Mouse (Mus musculus) liver, embryonic 11.5 days (tissue): Measurements from ENCODE around the gene Gabbr1. TPM values are rescaled to one million over a fixed set of nuclear protein-coding genes. Genes with fewer than 3 reads are reported as not detected.
"Not testable (repeated sequence)": the region's sequence is repeated elsewhere in the genome, so short reads cannot be mapped to it uniquely, and the experiment has no call there.

Experiments used
- ATAC-seq: fragments of 200-750 bp; cut with Nextera tagmentation; replicated peaks from 2 replicates; pipeline ENCODE4 v1.8.0; 2017; ENCODE audit warnings: moderate number of reproducible peaks, mild to moderate bottlenecking, moderate TSS enrichment, moderate library complexity; ENCODE audit not compliant: low FRiP score
- DNase-seq: peaks from one replicate; pipeline ENCODE4 v3.0.0-alpha.2; 2017; ENCODE audit warnings: low spot score
- H3K27ac ChIP-seq: fragments of 300-500 bp; sonication (generic); 2 replicates; pipeline ENCODE4 v1.5.1; 2014; ENCODE audit warnings: mild to moderate bottlenecking, low read depth, low read length, control low read depth
- H3K27me3 ChIP-seq: fragments of 300-500 bp; sonication (generic); replicated peaks from 2 replicates; pipeline ENCODE4 v1.6.1; 2014; ENCODE audit warnings: low read length, mixed read lengths; ENCODE audit not compliant: control insufficient read depth, insufficient read depth
- H3K36me3 ChIP-seq: fragments of 300-500 bp; sonication (generic); 2 replicates; pipeline ENCODE4 v1.6.1; 2014; ENCODE audit warnings: mild to moderate bottlenecking, low read length, moderate library complexity, mixed read lengths; ENCODE audit not compliant: control insufficient read depth, insufficient read depth
- H3K4me1 ChIP-seq: fragments of 300-500 bp; sonication (generic); replicated peaks from 2 replicates; pipeline ENCODE4 v1.6.1; 2014; ENCODE audit warnings: low read length, mixed read lengths; ENCODE audit not compliant: control insufficient read depth, insufficient read depth
- H3K4me2 ChIP-seq: fragments of 300-500 bp; sonication (generic); 2 replicates; pipeline ENCODE4 v1.6.1; 2014; ENCODE audit warnings: mild to moderate bottlenecking, control low read depth, moderate library complexity
- H3K4me3 ChIP-seq: fragments of 300-500 bp; sonication (generic); 2 replicates; pipeline ENCODE4 v1.5.1; 2014; ENCODE audit warnings: low read depth, low read length, control low read depth
- H3K9ac ChIP-seq: fragments of 300-500 bp; sonication (generic); 2 replicates; pipeline ENCODE4 v1.6.1; 2014; ENCODE audit warnings: low read depth, low read length, control low read depth
- H3K9me3 ChIP-seq: fragments of 300-500 bp; sonication (generic); 2 replicates; pipeline ENCODE4 v1.6.1; 2016; ENCODE audit warnings: low read length, inconsistent platforms, mixed read lengths; ENCODE audit not compliant: control insufficient read depth
- WGBS: fragments of 180-500 bp; shearing (Covaris S2); extraction: QIAGEN DNeasy Blood & Tissue Kit; methylation state at CpG from one replicate; pipeline ENCODE4 v1.1.7; 2014; 5-methylcytosine and 5-hydroxymethylcytosine counted together
- polyA plus RNA-seq: library from polyadenylated mRNA; unstranded; fragments of >200 nt; fragmentation: Nextera tagmentation; extraction: Ambion mirVana; gene quantifications from 2 replicates; pipeline ENCODE4 v1.2.1, GENCODE M21; 2014

Gene Gabbr1
- polyA plus RNA-seq, 1 experiment from 2014 or later: 2.9 TPM

- WGBS: 83% methylated on average over 3 of the region's 3 CpGs
- Histone ChIP-seq H3K27me3 (no peaks in the 10 kb centered on the region), H3K27ac (no peak overlapping the region), H3K4me2 (no peak overlapping the region), H3K36me3 (peaks cover 5% of the 10 kb centered on the region; the same call in 1 of the 2 replicates), H3K9ac (no peak overlapping the region), H3K4me3 (no peak overlapping the region), H3K9me3 (no peaks in the 10 kb centered on the region), H3K4me1 (no peaks in the 10 kb centered on the region)
- no peak for DNase-seq
- no peak for ATAC-seq
Measured at GRCm38 (mm10) chr17:37011719-37012118, 34.0 kb upstream of the Gabbr1 start.

GRCm38 (mm10) chr17:37012141-37012540 is 33.6 kb upstream of the Gabbr1 start:
- H3K4me3 ChIP-seq: no peak overlapping the region
- DNase-seq (no peak), ATAC-seq (no peak)
- WGBS: 58% methylated on average over 5 of the region's 5 CpGs
- H3K27me3 ChIP-seq: no peaks in the 10 kb centered on the region
- no peaks in the 10 kb centered on the region for H3K4me1 ChIP-seq
- H3K9me3 ChIP-seq: no peaks in the 10 kb centered on the region
- no peak overlapping the region for H3K9ac ChIP-seq
- H3K4me2 ChIP-seq: no peak overlapping the region
- no peak overlapping the region for H3K27ac ChIP-seq
- H3K36me3 ChIP-seq: peaks cover 3% of the 10 kb centered on the region; the same call in 1 of the 2 replicates

GRCm38 (mm10) chr17:37016333-37016732 is 29.4 kb upstream of the Gabbr1 start:
- H3K4me2 ChIP-seq: no peak overlapping the region
- no peak overlapping the region for H3K9ac ChIP-seq
- H3K4me1 ChIP-seq: no peaks in the 10 kb centered on the region
- H3K27ac ChIP-seq: no peak overlapping the region
- no peaks in the 10 kb centered on the region for H3K36me3 ChIP-seq
- H3K4me3 ChIP-seq: no peak overlapping the region
- H3K9me3 ChIP-seq: no peaks in the 10 kb centered on the region
- DNase-seq: no peak
- no peak for ATAC-seq
- H3K27me3 ChIP-seq: no peaks in the 10 kb centered on the region

- H3K4me3 ChIP-seq: no peak overlapping the region
- no peaks in the 10 kb centered on the region for H3K36me3 ChIP-seq
- WGBS: 77% methylated on average over 3 of the region's 3 CpGs
- ATAC-seq (no peak), DNase-seq (no peak)
- no peak overlapping the region for H3K27ac ChIP-seq
- H3K4me2 ChIP-seq: no peak overlapping the region
- no peaks in the 10 kb centered on the region for H3K4me1 ChIP-seq
- no peaks in the 10 kb centered on the region for H3K9me3 ChIP-seq
- H3K9ac ChIP-seq: no peak overlapping the region
- no peaks in the 10 kb centered on the region for H3K27me3 ChIP-seq
Measured at GRCm38 (mm10) chr17:37018328-37018727, 27.4 kb upstream of the Gabbr1 start.

GRCm38 (mm10) chr17:37019242-37019641 is 26.5 kb upstream of the Gabbr1 start:
- DNase-seq, H3K9me3 ChIP-seq, ATAC-seq, H3K4me3 ChIP-seq, H3K4me1 ChIP-seq, H3K27ac ChIP-seq, H3K9ac ChIP-seq, H3K36me3 ChIP-seq, H3K27me3 ChIP-seq, H3K4me2 ChIP-seq: not testable (repeated sequence)
- 92% methylated on average over 5 of the region's 5 CpGs for WGBS

- DNase-seq: no peak
Measured at GRCm38 (mm10) chr17:37022628-37023576, 22.9 kb upstream of the Gabbr1 start, which contains the start of gene Mog. Gene Mog (minus strand): TSS chr17:37023398.

GRCm38 (mm10) chr17:37026425-37026824 is 19.3 kb upstream of the Gabbr1 start:
- Histone ChIP-seq H3K27me3 (no peaks in the 10 kb centered on the region), H3K4me2 (no peak overlapping the region), H3K9me3 (no peaks in the 10 kb centered on the region), H3K27ac (no peak overlapping the region), H3K36me3 (no peaks in the 10 kb centered on the region), H3K9ac (no peak overlapping the region), H3K4me3 (no peak overlapping the region), H3K4me1 (no peaks in the 10 kb centered on the region)
- WGBS: 95% methylated on average over 2 of the region's 2 CpGs
- DNase-seq (no peak), ATAC-seq (no peak)

More at GRCm38 (mm10) chr17:37022628-37023576, 22.9 kb upstream of the Gabbr1 start, which contains the start of gene Mog:
- H3K27ac ChIP-seq: no peak within 1 kb of the TSS
- H3K4me3 ChIP-seq: no peak within 1 kb of the TSS
- no peaks in the 10 kb centered on the region for H3K4me1 ChIP-seq
- no peak within 1 kb of the TSS for H3K9ac ChIP-seq
- H3K27me3 ChIP-seq: no peaks in the 10 kb centered on the region
- H3K36me3 ChIP-seq: no peaks in the 10 kb centered on the region
- WGBS: 73% methylated on average over 9 of the region's 9 CpGs
- no peak within 1 kb of the TSS for H3K4me2 ChIP-seq
- H3K9me3 ChIP-seq: no peaks in the 10 kb centered on the region
- no peak for ATAC-seq

- Histone ChIP-seq H3K4me2 (no peak overlapping the region), H3K9ac (no peak overlapping the region), H3K36me3 (no peaks in the 10 kb centered on the region), H3K27ac (no peak overlapping the region), H3K4me3 (no peak overlapping the region), H3K27me3 (no peaks in the 10 kb centered on the region), H3K9me3 (no peaks in the 10 kb centered on the region), H3K4me1 (no peaks in the 10 kb centered on the region)
- 93% methylated on average over 4 of the region's 4 CpGs for WGBS
- ATAC-seq: no peak
- no peak for DNase-seq
Measured at GRCm38 (mm10) chr17:37027486-37027885, 18.3 kb upstream of the Gabbr1 start.

GRCm38 (mm10) chr17:37028212-37028611 is 17.6 kb upstream of the Gabbr1 start:
- WGBS: 16% methylated on average over 10 of the region's 10 CpGs
- H3K27me3 ChIP-seq: no peaks in the 10 kb centered on the region
- H3K9me3 ChIP-seq: no peaks in the 10 kb centered on the region
- no peaks in the 10 kb centered on the region for H3K4me1 ChIP-seq
- no peak for DNase-seq
- H3K4me3 ChIP-seq: peak overlapping the region; percentile 51
- peak overlapping the region; percentile 56 for H3K4me2 ChIP-seq
- ATAC-seq: peak; percentile 12; the same call in 1 of the 2 replicates
- peak overlapping the region; percentile 64; the same call in 1 of the 2 replicates for H3K27ac ChIP-seq
- H3K9ac ChIP-seq: no peak overlapping the region
- H3K36me3 ChIP-seq: no peaks in the 10 kb centered on the region
